Mouse (Mus musculus): ENCODE measurements at regions not wholly inside any gene's neighbourhood (a gene's known extent, or its start where the extent isn't known, plus 50 kb on each side); places are given as distances from the start of the nearest gene placed in this dataset.

GRCm38 (mm10) chr15:60693751-60694500 lies 159.7 kb downstream of the Fam84b start:
- H3K27me3 ChIP-seq: no peaks in the 10 kb centered on the region
- H3K36me3 ChIP-seq: no peaks in the 10 kb centered on the region
- H3K4me3 ChIP-seq: no peak overlapping the region
- H3K4me2 ChIP-seq: no peak overlapping the region
- no peaks in the 10 kb centered on the region for H3K9me3 ChIP-seq
- 0 out of 2 replicates have a peak, but pooled peaks cover 7% of the 10 kb centered on the region for H3K4me1 ChIP-seq
- H3K9ac ChIP-seq: no peak overlapping the region
- ATAC-seq (ENCODE audit: insufficient number of reproducible peaks, insufficient read depth, low FRiP score, low TSS enrichment, low read depth): no peak
- H3K27ac ChIP-seq: no peak overlapping the region
- WGBS: 50% methylated on average over 7 of the region's 7 CpGs

DNA sequence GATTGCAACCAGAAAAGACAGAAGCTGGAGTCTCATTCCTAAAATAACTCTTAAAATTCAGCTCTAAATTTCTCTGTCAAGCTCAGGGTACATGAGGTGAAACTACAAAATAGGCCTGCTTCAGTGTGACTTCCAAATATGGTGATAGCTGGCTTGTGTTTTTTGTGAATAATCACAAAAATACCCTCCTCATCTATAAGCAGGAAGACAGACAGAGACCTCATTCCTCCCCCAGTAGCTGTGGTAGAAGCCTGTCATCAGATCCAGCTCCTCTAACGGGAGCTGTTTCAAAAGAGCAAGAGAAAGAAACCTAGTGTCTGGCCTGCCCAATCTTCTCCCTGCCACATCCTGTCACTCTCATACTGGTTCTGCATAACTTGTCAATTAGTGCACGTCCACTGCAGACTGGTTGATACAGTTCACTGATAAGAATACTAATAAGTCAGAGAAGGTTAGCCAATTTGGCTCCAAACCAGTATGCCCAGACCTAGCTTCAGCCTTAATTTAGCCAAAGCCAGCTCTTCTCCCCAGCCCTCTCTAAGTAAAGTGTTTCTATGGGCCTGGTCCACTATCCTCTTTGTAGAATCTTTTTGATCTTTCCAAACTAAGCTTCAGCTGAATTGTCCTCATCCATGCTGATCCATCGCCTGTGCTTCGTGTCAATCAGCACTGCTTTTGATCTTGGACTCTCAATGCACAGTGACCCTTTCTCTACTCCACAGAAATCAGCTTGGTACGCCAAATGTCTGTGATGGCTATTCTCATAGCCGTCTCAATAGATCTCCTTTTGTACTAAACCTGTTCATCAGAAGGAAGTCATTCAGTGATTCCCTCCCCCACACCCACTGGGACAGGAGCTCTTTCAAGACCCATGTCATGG lies 160.6 kb downstream of the Fam84b start:
- 42% methylated on average over 6 of the region's 6 CpGs for WGBS

GRCm38 (mm10) chr15:60692149-60692548 lies 161.4 kb downstream of the Fam84b start:
- Histone ChIP-seq H3K9me3 (no peaks in the 10 kb centered on the region), H3K27ac (no peak overlapping the region), H3K4me1 (0 out of 2 replicates have a peak, but pooled peaks cover 7% of the 10 kb centered on the region), H3K4me2 (no peak overlapping the region), H3K9ac (no peak overlapping the region), H3K27me3 (no peaks in the 10 kb centered on the region), H3K36me3 (no peaks in the 10 kb centered on the region), H3K4me3 (no peak overlapping the region)
- ATAC-seq (ENCODE audit: insufficient number of reproducible peaks, insufficient read depth, low FRiP score, low TSS enrichment, low read depth): no peak
- 23% methylated on average over 3 of the region's 3 CpGs for WGBS

More for the DNA sequence above, 160.6 kb downstream of the Fam84b start:
- Histone ChIP-seq H3K9ac (no peak overlapping the region), H3K27ac (no peak overlapping the region), H3K4me3 (no peak overlapping the region), H3K4me1 (0 out of 2 replicates have a peak, but pooled peaks cover 7% of the 10 kb centered on the region), H3K9me3 (no peaks in the 10 kb centered on the region), H3K4me2 (no peak overlapping the region), H3K27me3 (no peaks in the 10 kb centered on the region), H3K36me3 (no peaks in the 10 kb centered on the region)
- no peak for ATAC-seq (ENCODE audit: insufficient number of reproducible peaks, insufficient read depth, low FRiP score, low TSS enrichment, low read depth)

DNA sequence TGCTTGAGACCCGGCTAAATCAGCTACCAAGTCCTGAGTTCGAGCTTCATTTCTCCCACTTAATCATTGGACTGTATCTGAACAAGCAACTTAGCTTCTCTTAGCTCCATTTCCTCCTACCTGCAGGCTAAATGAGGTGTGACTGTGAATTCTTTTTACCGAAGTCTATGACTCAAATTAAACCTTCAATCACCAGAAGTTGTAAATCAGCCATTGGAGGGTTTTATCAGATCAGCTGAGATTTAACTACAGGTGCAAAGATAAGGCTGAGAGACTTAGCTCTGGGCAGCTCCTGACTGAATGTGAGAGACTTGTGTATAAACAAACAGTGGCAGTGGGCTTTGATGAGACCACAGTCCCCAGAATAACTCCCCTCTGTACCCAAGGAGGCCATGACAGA lies 176.2 kb downstream of the Fam84b start:
- 77% methylated on average over 3 of the region's 3 CpGs for WGBS
- Histone ChIP-seq H3K9ac (no peak overlapping the region), H3K9me3 (no peaks in the 10 kb centered on the region), H3K4me2 (no peak overlapping the region), H3K4me1 (no peaks in the 10 kb centered on the region), H3K4me3 (no peak overlapping the region), H3K36me3 (no peaks in the 10 kb centered on the region), H3K27me3 (no peaks in the 10 kb centered on the region), H3K27ac (no peak overlapping the region)
- no peak for ATAC-seq (ENCODE audit: insufficient number of reproducible peaks, insufficient read depth, low FRiP score, low TSS enrichment, low read depth)

DNA sequence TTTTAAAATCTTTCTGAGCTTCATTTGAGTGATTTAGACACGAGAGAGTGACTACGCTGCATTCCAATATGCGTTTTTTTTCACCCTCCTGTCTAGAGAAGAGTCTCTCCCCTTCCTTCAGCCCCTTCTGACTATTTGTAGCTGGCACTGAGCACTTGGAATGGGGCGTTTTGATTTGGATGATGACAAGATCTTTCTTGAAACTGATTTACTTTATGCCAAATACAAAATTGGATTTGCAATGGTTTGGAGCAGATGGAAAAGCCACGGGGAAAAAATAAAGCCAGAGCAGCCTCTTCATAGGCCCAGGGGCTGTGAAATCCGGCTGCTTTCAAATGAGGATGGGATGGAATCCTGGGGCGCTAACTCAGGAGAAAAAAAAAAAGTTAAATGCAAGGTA lies 196.0 kb downstream of the Fam84b start:
- WGBS: 51% methylated on average over 7 of the region's 7 CpGs
- H3K9ac ChIP-seq: no peak overlapping the region
- no peak overlapping the region; the same call in 1 of the 2 replicates for H3K27ac ChIP-seq
- no peaks in the 10 kb centered on the region for H3K4me1 ChIP-seq
- no peaks in the 10 kb centered on the region for H3K27me3 ChIP-seq
- H3K4me3 ChIP-seq: no peak overlapping the region
- no peak for ATAC-seq (ENCODE audit: insufficient number of reproducible peaks, insufficient read depth, low FRiP score, low TSS enrichment, low read depth)
- H3K36me3 ChIP-seq: no peaks in the 10 kb centered on the region
- H3K9me3 ChIP-seq: no peaks in the 10 kb centered on the region
- no peak overlapping the region for H3K4me2 ChIP-seq

DNA sequence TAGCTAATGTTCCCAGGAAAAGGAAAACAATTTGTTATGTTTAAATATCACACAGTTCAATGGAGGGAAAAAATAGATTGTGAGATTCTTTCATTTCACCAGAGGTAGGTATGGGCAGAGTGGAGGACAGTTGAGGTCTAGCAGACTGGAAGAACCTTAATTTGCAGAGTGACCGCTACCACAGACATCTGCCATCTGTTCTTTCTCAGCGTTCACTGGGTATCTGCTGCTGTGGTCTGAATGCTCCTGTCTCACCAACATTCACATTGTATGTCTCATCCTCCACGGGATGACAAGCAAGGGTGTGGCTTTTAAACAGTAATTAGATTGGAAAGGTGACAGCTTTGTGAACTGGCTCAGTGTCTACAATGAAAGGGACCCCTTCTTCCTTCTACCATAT lies 198.5 kb downstream of the Fam84b start:
- Histone ChIP-seq H3K27ac (no peak overlapping the region), H3K36me3 (no peaks in the 10 kb centered on the region), H3K4me2 (no peak overlapping the region), H3K9ac (no peak overlapping the region), H3K27me3 (no peaks in the 10 kb centered on the region), H3K9me3 (no peaks in the 10 kb centered on the region), H3K4me3 (no peak overlapping the region), H3K4me1 (no peaks in the 10 kb centered on the region)
- ATAC-seq (ENCODE audit: insufficient number of reproducible peaks, insufficient read depth, low FRiP score, low TSS enrichment, low read depth): no peak
- 68% methylated on average over 3 of the region's 3 CpGs for WGBS

DNA sequence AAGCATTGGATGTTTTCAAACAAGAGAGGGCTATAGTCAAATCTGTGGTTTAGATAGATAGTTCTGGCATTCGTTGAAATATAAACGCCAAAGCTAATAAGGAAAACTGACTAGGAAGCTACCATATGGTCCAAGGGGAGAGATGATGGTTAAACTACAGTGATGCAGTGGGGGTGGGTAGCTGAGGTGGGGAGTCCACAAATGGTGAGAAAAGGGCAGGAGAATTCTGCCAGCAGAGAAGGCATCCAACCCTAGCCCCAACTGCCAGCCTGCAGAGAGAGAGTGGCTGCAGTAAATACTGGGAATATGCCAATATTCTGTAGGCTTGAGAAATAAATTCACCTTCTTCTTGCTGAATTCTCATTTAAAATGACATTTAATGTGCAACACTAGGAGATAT lies 204.3 kb downstream of the Fam84b start:
- Histone ChIP-seq H3K4me3 (no peak overlapping the region), H3K4me1 (0 out of 2 replicates have a peak, but pooled peaks cover 4% of the 10 kb centered on the region), H3K9me3 (no peaks in the 10 kb centered on the region), H3K27ac (no peak overlapping the region), H3K4me2 (no peak overlapping the region), H3K9ac (no peak overlapping the region), H3K36me3 (no peaks in the 10 kb centered on the region), H3K27me3 (no peaks in the 10 kb centered on the region)
- ATAC-seq (ENCODE audit: insufficient number of reproducible peaks, insufficient read depth, low FRiP score, low TSS enrichment, low read depth): no peak
- 79% methylated on average over 2 of the region's 2 CpGs for WGBS

GRCm38 (mm10) chr15:60641770-60642169 lies 211.8 kb downstream of the Fam84b start:
- Histone ChIP-seq H3K27ac (no peak overlapping the region), H3K27me3 (no peaks in the 10 kb centered on the region), H3K4me3 (no peak overlapping the region), H3K4me1 (no peaks in the 10 kb centered on the region), H3K4me2 (no peak overlapping the region), H3K9ac (no peak overlapping the region), H3K36me3 (no peaks in the 10 kb centered on the region), H3K9me3 (no peaks in the 10 kb centered on the region)
- no peak for ATAC-seq (ENCODE audit: insufficient number of reproducible peaks, insufficient read depth, low FRiP score, low TSS enrichment, low read depth)
- 89% methylated on average over 1 of the region's 1 CpGs for WGBS

GRCm38 (mm10) chr15:60633457-60633850 lies 220.1 kb downstream of the Fam84b start:
- WGBS: 46% methylated on average over 3 of the region's 3 CpGs
- Histone ChIP-seq H3K27me3 (no peaks in the 10 kb centered on the region), H3K4me3 (no peak overlapping the region), H3K9me3 (no peaks in the 10 kb centered on the region), H3K4me1 (0 out of 2 replicates have a peak, but pooled peaks cover 2% of the 10 kb centered on the region), H3K4me2 (no peak overlapping the region), H3K36me3 (no peaks in the 10 kb centered on the region), H3K27ac (no peak overlapping the region), H3K9ac (no peak overlapping the region)
- no peak for ATAC-seq (ENCODE audit: insufficient number of reproducible peaks, insufficient read depth, low FRiP score, low TSS enrichment, low read depth)

DNA sequence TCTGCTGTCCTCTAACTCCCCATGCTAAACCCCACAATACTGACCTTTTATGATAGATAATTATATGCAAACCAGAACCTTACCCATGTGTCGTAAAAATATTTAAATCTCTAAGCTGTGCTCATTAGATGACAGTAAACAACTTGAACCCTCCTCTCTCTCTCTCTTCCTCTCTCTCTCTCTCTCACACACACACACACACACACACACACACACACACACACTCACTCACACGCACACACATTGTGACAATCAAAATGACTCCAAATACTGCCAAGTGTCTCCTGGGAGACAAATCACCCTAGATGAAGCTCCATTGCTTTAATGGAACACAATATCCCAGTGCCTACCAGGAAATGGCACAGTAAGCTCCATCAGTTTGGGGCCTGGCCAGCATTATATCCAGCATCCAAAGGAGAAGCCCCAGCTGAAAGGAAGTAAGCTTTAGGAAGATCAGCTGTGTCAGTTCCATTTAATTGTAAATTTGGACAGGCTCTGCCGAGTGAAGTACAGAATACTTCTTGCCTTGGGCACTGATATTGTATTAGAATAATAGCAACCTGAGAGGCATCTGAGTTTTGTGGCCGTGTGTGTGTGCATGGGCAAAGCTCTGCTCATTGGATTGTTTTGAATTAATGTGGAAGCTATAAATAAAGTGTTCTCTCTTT lies 220.7 kb downstream of the Fam84b start:
- Histone ChIP-seq H3K9me3 (no peaks in the 10 kb centered on the region), H3K4me3 (no peak overlapping the region), H3K4me2 (no peak overlapping the region), H3K4me1 (0 out of 2 replicates have a peak, but pooled peaks cover 2% of the 10 kb centered on the region), H3K36me3 (no peaks in the 10 kb centered on the region), H3K27me3 (no peaks in the 10 kb centered on the region), H3K27ac (no peak overlapping the region), H3K9ac (no peak overlapping the region)
- no peak for ATAC-seq (ENCODE audit: insufficient number of reproducible peaks, insufficient read depth, low FRiP score, low TSS enrichment, low read depth)
- 54% methylated on average over 4 of the region's 4 CpGs for WGBS

DNA sequence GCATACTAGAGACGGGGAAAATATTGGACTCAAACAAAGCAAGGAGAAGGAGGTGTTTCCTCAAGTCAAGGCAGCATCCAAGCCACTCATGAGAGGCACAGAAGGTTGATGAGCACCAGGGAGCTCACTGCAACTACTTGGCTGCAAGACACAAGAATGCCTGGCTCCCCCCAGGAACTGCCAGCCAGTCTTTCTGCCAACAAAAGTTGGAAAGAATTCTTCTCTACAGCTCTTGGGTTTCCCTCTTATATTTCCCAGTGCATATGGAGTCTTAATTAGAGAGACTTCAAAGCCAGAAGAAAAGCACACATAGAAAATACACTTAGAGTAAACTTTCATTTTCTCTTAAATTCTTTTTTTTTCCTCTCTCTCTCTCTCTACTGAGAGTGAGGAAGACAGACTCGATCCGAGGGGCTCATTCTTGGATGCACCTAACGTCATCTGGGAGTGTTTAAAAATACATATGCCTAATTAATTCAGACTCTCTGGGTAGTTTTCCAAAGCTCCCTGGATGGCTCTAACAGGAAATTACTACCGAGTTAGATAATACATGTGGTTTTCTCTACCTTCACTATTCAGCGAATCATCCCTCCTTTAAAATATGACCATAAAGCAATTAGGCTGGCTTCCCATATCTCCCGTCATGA lies 222.7 kb downstream of the Fam84b start:
- no peaks in the 10 kb centered on the region for H3K36me3 ChIP-seq
- 46% methylated on average over 7 of the region's 7 CpGs for WGBS
- no peaks in the 10 kb centered on the region for H3K27me3 ChIP-seq
- H3K4me1 ChIP-seq: 0 out of 2 replicates have a peak, but pooled peaks cover 2% of the 10 kb centered on the region
- H3K4me2 ChIP-seq: no peak overlapping the region
- H3K9ac ChIP-seq: no peak overlapping the region
- H3K9me3 ChIP-seq: no peaks in the 10 kb centered on the region
- H3K4me3 ChIP-seq: no peak overlapping the region
- no peak for ATAC-seq (ENCODE audit: insufficient number of reproducible peaks, insufficient read depth, low FRiP score, low TSS enrichment, low read depth)
- no peak overlapping the region for H3K27ac ChIP-seq

Data from embryonic facial prominence, embryonic 13.5 days (tissue).